Mouse (Mus musculus): Measurements from ENCODE around the gene Naip6. TPM values are rescaled to one million over a fixed set of nuclear protein-coding genes. Genes with fewer than 3 reads are reported as not detected.
"Not testable (repeated sequence)": the region's sequence is repeated elsewhere in the genome, so short reads cannot be mapped to it uniquely, and the experiment has no call there.

Naip6 gene
- polyA plus RNA-seq, 1 experiment from 2014 or later: 0.09 TPM

DNA sequence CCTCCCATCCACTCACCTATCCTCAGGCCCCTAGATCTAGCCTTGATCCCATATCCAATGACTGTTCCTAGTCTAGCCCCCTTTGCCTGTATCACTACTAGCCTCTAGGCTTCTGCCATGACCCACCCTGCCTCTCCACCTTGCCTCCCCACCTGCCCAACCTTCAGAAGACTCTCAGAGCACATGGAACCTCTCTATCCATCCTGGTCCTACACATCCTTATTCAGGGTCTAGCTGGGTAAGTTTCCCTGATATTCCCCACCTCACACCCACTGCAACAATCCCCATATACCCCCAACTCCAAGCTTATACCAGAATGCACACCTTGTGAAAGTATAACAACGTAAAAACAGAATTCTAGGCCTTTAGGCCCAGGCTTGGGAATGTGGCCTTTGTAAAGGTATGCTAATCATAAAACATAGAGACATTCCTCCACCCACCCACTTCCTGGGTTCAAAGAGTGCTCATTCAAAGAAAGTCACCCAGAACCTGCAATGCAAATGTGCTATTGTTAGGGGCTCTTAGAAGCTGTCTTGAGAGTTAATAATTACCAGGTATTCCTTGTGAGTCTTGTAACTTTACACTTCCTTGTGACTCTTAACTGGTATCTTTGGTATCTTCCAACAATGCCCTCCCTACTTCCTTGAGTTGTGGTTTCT is 45.9 kb downstream of the Naip6 start:
- WGBS: no CpG with 5 or more reads among the region's 1 CpGs
- ATAC-seq: not testable (repeated sequence)

GRCm38 (mm10) chr13:100256996-100257395 is 60.5 kb downstream of the Naip6 start:
- not testable (repeated sequence) for H3K27ac ChIP-seq (ENCODE audit: low read depth, low read length); ATAC-seq; H3K36me3 ChIP-seq (ENCODE audit: control insufficient read depth, insufficient read depth, low read length); H3K4me3 ChIP-seq (ENCODE audit: low read length); H3K9ac ChIP-seq (ENCODE audit: low read depth, low read length); H3K4me1 ChIP-seq (ENCODE audit: control insufficient read depth, insufficient read depth, low read depth, low read length); H3K4me2 ChIP-seq (ENCODE audit: low read length); H3K27me3 ChIP-seq (replicated peaks; ENCODE audit: control insufficient read depth, insufficient read depth, low read length); H3K9me3 ChIP-seq (ENCODE audit: control insufficient read depth, low read length)
- WGBS: 79% methylated on average over 2 of the region's 2 CpGs

More for the DNA sequence above, 45.9 kb downstream of the Naip6 start:
- not testable (repeated sequence) for H3K4me2 ChIP-seq (ENCODE audit: low read length); H3K9ac ChIP-seq (ENCODE audit: low read depth, low read length); H3K9me3 ChIP-seq (ENCODE audit: control insufficient read depth, low read length); H3K27me3 ChIP-seq (replicated peaks; ENCODE audit: control insufficient read depth, insufficient read depth, low read length); H3K36me3 ChIP-seq (ENCODE audit: control insufficient read depth, insufficient read depth, low read length); H3K4me3 ChIP-seq (ENCODE audit: low read length); H3K27ac ChIP-seq (ENCODE audit: low read depth, low read length); H3K4me1 ChIP-seq (ENCODE audit: control insufficient read depth, insufficient read depth, low read depth, low read length)

- H3K4me2 ChIP-seq (ENCODE audit: low read length); H3K4me3 ChIP-seq (ENCODE audit: low read length); H3K36me3 ChIP-seq (ENCODE audit: control insufficient read depth, insufficient read depth, low read length); H3K4me1 ChIP-seq (ENCODE audit: control insufficient read depth, insufficient read depth, low read depth, low read length); H3K27me3 ChIP-seq (replicated peaks; ENCODE audit: control insufficient read depth, insufficient read depth, low read length); H3K9me3 ChIP-seq (ENCODE audit: control insufficient read depth, low read length); H3K27ac ChIP-seq (ENCODE audit: low read depth, low read length); H3K9ac ChIP-seq (ENCODE audit: low read depth, low read length); ATAC-seq: not testable (repeated sequence)
- WGBS: 89% methylated on average over 5 of the region's 6 CpGs
Observed at GRCm38 (mm10) chr13:100255925-100256324, 61.5 kb downstream of the Naip6 start.

GRCm38 (mm10) chr13:100251897-100252296 is 65.6 kb downstream of the Naip6 start:
- not testable (repeated sequence) for H3K27me3 ChIP-seq (replicated peaks; ENCODE audit: control insufficient read depth, insufficient read depth, low read length); H3K9ac ChIP-seq (ENCODE audit: low read depth, low read length); ATAC-seq; H3K27ac ChIP-seq (ENCODE audit: low read depth, low read length); H3K36me3 ChIP-seq (ENCODE audit: control insufficient read depth, insufficient read depth, low read length); H3K9me3 ChIP-seq (ENCODE audit: control insufficient read depth, low read length); H3K4me1 ChIP-seq (ENCODE audit: control insufficient read depth, insufficient read depth, low read depth, low read length); H3K4me2 ChIP-seq (ENCODE audit: low read length); H3K4me3 ChIP-seq (ENCODE audit: low read length)
- WGBS: 94% methylated on average over 2 of the region's 2 CpGs

DNA sequence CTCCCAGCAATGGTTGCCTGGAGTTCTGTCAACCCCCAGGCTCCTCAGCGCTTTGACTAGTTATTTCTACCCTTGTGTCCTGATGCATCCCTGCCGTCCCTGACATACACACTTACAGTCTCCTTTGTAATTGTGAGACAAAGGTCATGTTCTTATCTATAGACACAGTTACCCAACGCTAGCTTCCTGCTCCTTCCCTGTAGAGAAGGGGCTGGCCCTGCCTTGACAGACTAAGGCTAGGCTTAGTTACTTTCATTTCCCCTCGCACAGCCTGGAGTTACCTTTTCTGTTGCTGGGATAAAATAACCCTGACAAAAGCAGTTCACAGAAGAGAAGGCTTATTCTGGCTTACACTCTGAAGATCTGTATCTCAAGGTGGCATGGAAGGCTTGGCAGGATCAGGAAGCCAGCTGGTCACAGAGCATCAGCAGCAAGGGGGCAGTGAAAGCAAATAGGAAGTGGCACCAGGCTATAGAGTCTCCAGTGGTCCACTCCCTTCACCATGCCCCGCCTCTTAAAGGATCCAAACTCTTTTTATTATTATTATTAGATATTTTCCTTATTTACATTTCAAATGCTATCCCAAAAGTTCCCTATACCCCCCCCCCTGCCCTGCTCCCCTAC is 70.5 kb downstream of the Naip6 start:
- 73% methylated on average over 5 of the region's 5 CpGs for WGBS
- not testable (repeated sequence) for H3K27me3 ChIP-seq (replicated peaks; ENCODE audit: control insufficient read depth, insufficient read depth, low read length)

DNA sequence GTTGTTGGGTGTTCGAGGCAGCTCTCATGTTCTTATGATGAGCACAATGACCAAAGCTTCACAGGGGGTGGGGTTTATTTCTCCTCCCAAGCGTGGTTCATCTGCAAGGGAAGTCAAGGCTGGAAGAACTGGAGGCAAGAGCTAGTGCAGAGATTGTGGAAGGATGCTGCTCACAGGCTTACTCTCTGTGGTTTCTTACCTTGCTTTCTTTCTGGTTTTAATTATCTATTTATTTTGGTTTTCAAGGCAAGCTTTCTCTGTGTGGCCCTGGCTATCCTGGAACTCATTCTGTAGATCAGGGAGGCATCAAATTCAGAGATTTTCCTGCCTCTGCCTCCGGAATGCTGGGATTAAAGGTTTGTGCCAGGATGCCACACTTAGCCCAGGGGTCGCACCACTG is 71.3 kb downstream of the Naip6 start, which contains the start of gene Naip5:
Naip5 (minus strand) TSS at position 101 of the 400 bp plus-strand sequence.
- H3K4me1 ChIP-seq (ENCODE audit: control insufficient read depth, insufficient read depth, low read depth, low read length); H3K9ac ChIP-seq (ENCODE audit: low read depth, low read length); H3K4me2 ChIP-seq (ENCODE audit: low read length); H3K36me3 ChIP-seq (ENCODE audit: control insufficient read depth, insufficient read depth, low read length); ATAC-seq; H3K4me3 ChIP-seq (ENCODE audit: low read length); H3K9me3 ChIP-seq (ENCODE audit: control insufficient read depth, low read length); H3K27ac ChIP-seq (ENCODE audit: low read depth, low read length); H3K27me3 ChIP-seq (replicated peaks; ENCODE audit: control insufficient read depth, insufficient read depth, low read length): not testable (repeated sequence)
- WGBS: 86% methylated on average over 4 of the region's 4 CpGs

More for the DNA sequence above, 70.5 kb downstream of the Naip6 start:
- H3K9ac ChIP-seq (ENCODE audit: low read depth, low read length); H3K4me3 ChIP-seq (ENCODE audit: low read length); H3K36me3 ChIP-seq (ENCODE audit: control insufficient read depth, insufficient read depth, low read length); H3K9me3 ChIP-seq (ENCODE audit: control insufficient read depth, low read length); H3K27ac ChIP-seq (ENCODE audit: low read depth, low read length); ATAC-seq; H3K4me2 ChIP-seq (ENCODE audit: low read length); H3K4me1 ChIP-seq (ENCODE audit: control insufficient read depth, insufficient read depth, low read depth, low read length): not testable (repeated sequence)

DNA sequence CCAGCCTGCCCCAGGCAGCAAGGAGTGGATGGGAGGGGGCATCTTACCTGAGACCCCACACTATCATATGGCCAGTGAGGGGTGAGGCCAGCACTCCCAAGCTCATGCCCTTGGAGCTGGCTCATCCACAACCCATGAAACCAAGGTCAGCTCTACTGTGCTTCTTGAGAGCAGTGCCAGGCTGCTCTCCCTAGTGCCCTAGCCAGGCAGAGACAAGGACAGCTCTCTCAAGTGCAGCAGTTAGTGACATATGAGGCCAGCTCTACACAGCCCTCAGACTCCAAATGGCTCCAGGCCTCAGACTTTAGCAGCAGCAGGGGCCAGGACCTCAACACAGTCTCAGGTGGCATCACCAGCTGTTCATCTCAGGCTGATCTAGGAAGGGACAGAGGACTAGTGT is 73.8 kb downstream of the Naip6 start:
- no peak overlapping the region for H3K9ac ChIP-seq (ENCODE audit: low read depth, low read length)
- no peaks in the 10 kb centered on the region for H3K4me1 ChIP-seq (ENCODE audit: control insufficient read depth, insufficient read depth, low read depth, low read length)
- no peak overlapping the region for H3K27ac ChIP-seq (ENCODE audit: low read depth, low read length)
- no peak overlapping the region for H3K4me2 ChIP-seq (ENCODE audit: low read length)
- ATAC-seq: no peak
- H3K27me3 ChIP-seq (replicated peaks; ENCODE audit: control insufficient read depth, insufficient read depth, low read length): no peaks in the 10 kb centered on the region
- no peak overlapping the region for H3K4me3 ChIP-seq (ENCODE audit: low read length)
- H3K36me3 ChIP-seq (ENCODE audit: control insufficient read depth, insufficient read depth, low read length): no peaks in the 10 kb centered on the region
- no peaks in the 10 kb centered on the region for H3K9me3 ChIP-seq (ENCODE audit: control insufficient read depth, low read length)

Other genes starting within 250 kb of the Naip6 start
- gene Bdp1, start 213.6 kb downstream of the Naip6 start, polyA plus RNA-seq (2015; fragmentation: Nextera tagmentation; extraction: Ambion mirVana): 19.6 and 24.1 TPM in 2 replicates
- 338 and 344 TPM in 2 replicates for gene Serf1, start 209.7 kb downstream of the Naip6 start, polyA plus RNA-seq (2015; fragmentation: Nextera tagmentation; extraction: Ambion mirVana)
- gene Smn1, start 192.8 kb downstream of the Naip6 start, polyA plus RNA-seq (2015; fragmentation: Nextera tagmentation; extraction: Ambion mirVana): 35.4 and 43.8 TPM in 2 replicates
- gene Naip2, start 115.6 kb downstream of the Naip6 start, polyA plus RNA-seq (2015; fragmentation: Nextera tagmentation; extraction: Ambion mirVana): 0.11 and 0.19 TPM in 2 replicates
- 0.09 and 0.21 TPM in 2 replicates for gene Naip5, start 71.4 kb downstream of the Naip6 start, polyA plus RNA-seq (2015; fragmentation: Nextera tagmentation; extraction: Ambion mirVana)
- 0.05 and 0.15 TPM in 2 replicates for gene Naip1, start 135.2 kb upstream of the Naip6 start, polyA plus RNA-seq (2015; fragmentation: Nextera tagmentation; extraction: Ambion mirVana)
- 68.3 and 69.2 TPM in 2 replicates for gene Gtf2h2, start 174.9 kb upstream of the Naip6 start, polyA plus RNA-seq (2015; fragmentation: Nextera tagmentation; extraction: Ambion mirVana)
- gene Ocln, start 235.0 kb upstream of the Naip6 start, polyA plus RNA-seq (2015; fragmentation: Nextera tagmentation; extraction: Ambion mirVana): 13.8 and 15.1 TPM in 2 replicates

All from hindbrain, embryonic 16.5 days (tissue).